Comparison of ENCODE assay signal across 9 mouse cellular contexts in genomic region chr5:140663621-140664180, GRCm38 (mm10). TPM values are rescaled to one million over a fixed set of nuclear protein-coding genes. Genes with fewer than 3 reads are reported as not detected.
A peak's percentile ranks its signal among the peaks of the same experiment; 100 is the strongest.
DNase-seq lines count a peak whose midpoint lies in the region; ATAC-seq and TF ChIP-seq lines count a peak whose summit lies in the region.
"Had no signal": no experiment of that assay in that cellular context is flagged by ENCODE, and none has a peak within 500 bp of the region (broad histone marks: within the 10 kb centered on the region; RNA-seq: fewer than 3 reads in every experiment).

No protein-coding gene starts in this region.

- no peaks in the 10 kb centered on the region for H3K9me3 ChIP-seq in MEL (replicated peaks; ENCODE audit: insufficient read depth, low read length)
- H3K9me3 ChIP-seq in liver, embryonic 13.5 days (replicated peaks), result 0 out of 2 replicates have a peak, but pooled peaks cover 2% of the 10 kb centered on the region
- H3K9me3 ChIP-seq: hindbrain, embryonic 15.5 days had no signal

- peak overlapping the region; percentile 43 for H3K9ac ChIP-seq in MEL (ENCODE audit: control insufficient read depth, low read depth, low read length, poor library complexity, severe bottlenecking)
- H3K9ac ChIP-seq in liver, embryonic 13.5 days, result no peak overlapping the region
- H3K9ac ChIP-seq: hindbrain, embryonic 15.5 days had no signal

- H3K79me2 ChIP-seq in MEL (ENCODE audit: control insufficient read depth, insufficient read depth, low read length, poor library complexity), result no peaks in the 10 kb centered on the region

- peaks cover 0 to 14% of the 10 kb centered on the region in 2 experiments; a peak in 2 of 4 replicates for H3K36me3 ChIP-seq in MEL (ENCODE audit: control insufficient read depth in 1 of 2, insufficient read depth in 2 of 2, low read length in 2 of 2)
- peaks cover 5% of the 10 kb centered on the region for H3K36me3 ChIP-seq in liver, embryonic 13.5 days

- H3K27ac ChIP-seq in MEL (ENCODE audit: control insufficient read depth, low read depth, low read length), result peak overlapping the region; percentile 27; the same call in 1 of the 2 replicates
- no peak overlapping the region for H3K27ac ChIP-seq in liver, embryonic 13.5 days
- H3K27ac ChIP-seq: hindbrain, embryonic 15.5 days had no signal

- no peak for TF ChIP-seq EP300 in MEL (IDR thresholded peaks at IDR 0.05; ENCODE audit: low read depth in 1 of 2, low read length in 2 of 2)

- H3K27me3 ChIP-seq in MEL (ENCODE audit: control insufficient read depth in 1 of 2, insufficient read depth in 2 of 2, low read length in 2 of 2), result no peaks in the 10 kb centered on the region
- peaks cover 5% of the 10 kb centered on the region; the same call in 1 of the 2 replicates for H3K27me3 ChIP-seq in liver, embryonic 13.5 days
- H3K27me3 ChIP-seq: hindbrain, embryonic 15.5 days had no signal

- peak; percentile 83 to 90 (median 86) for TF ChIP-seq CTCF in MEL (IDR thresholded peaks at IDR 0.05 in 2 of 3, conservative IDR thresholded peaks at IDR 0.05 in 1 of 3; ENCODE audit: control insufficient read depth in 1 of 3, insufficient read depth in 1 of 3, low read depth in 2 of 3, low read length in 3 of 3, poor library complexity in 1 of 3, severe bottlenecking in 1 of 3)

- peak; percentile 65 for TF ChIP-seq RAD21 in MEL (IDR thresholded peaks at IDR 0.05; ENCODE audit: low read depth, low read length)

- 44% methylated on average over 7 of the region's 7 CpGs for WGBS in liver, embryonic 13.5 days (ENCODE audit: insufficient replicate concordance)

- no peak overlapping the region for H3K4me3 ChIP-seq in MEL (ENCODE audit: control insufficient read depth in 1 of 2, insufficient read depth in 1 of 2, low read depth in 2 of 2, low read length in 2 of 2)
- no peak overlapping the region for H3K4me3 ChIP-seq in liver, embryonic 13.5 days (replicated peaks)
- H3K4me3 ChIP-seq: hindbrain, embryonic 15.5 days had no signal

- no peak for TF ChIP-seq POLR2A in MEL (IDR thresholded peaks at IDR 0.05; ENCODE audit: control insufficient read depth in 1 of 2, insufficient read depth in 1 of 2, low read depth in 1 of 2, low read length in 2 of 2, poor library complexity in 1 of 2)

- H3K4me2 ChIP-seq in liver, embryonic 13.5 days, result no peak overlapping the region
- H3K4me2 ChIP-seq: hindbrain, embryonic 15.5 days had no signal

- H3K4me1 ChIP-seq in MEL (ENCODE audit: control insufficient read depth in 1 of 2, insufficient read depth in 2 of 2, low read length in 2 of 2), result peaks cover 0 to 30% of the 10 kb centered on the region in 2 experiments; a peak in 3 of 4 replicates
- H3K4me1 ChIP-seq in liver, embryonic 13.5 days (replicated peaks), result peaks cover 29% of the 10 kb centered on the region

- ATAC-seq in liver, embryonic 13.5 days (ENCODE audit: low read depth), result peak; percentile 35; the same call in 1 of the 2 replicates

- DNase-seq in B cell, adult 2 months, result peak; percentile 85 to 88
- DNase-seq in MEL (ENCODE audit: low read depth, low spot score), result peak; percentile 88
- peak; percentile 62 to 77 for DNase-seq in cerebellum, postnatal 25 days
- peak; percentile 59 for DNase-seq in gastrocnemius, adult 18-20 months (ENCODE audit: low spot score)
- DNase-seq in kidney, adult 18-20 months, result peak; percentile 60
- DNase-seq in liver, embryonic 13.5 days, result no peak
- DNase-seq in retina, embryonic 14.5 days (ENCODE audit: low spot score), result peak; percentile 75
- DNase-seq in urinary bladder, postnatal 4 days (ENCODE audit: low spot score in 2 of 2), result peak; percentile 68 to 76

TF ChIP-seq in MEL, 35 proteins besides CTCF, POLR2A, EP300 and RAD21:
- TF ChIP-seq MAZ (IDR thresholded peaks at IDR 0.05; ENCODE audit: low read depth, low read length) (no peak), HCFC1 (IDR thresholded peaks at IDR 0.05; ENCODE audit: low read depth, low read length) (no peak), MXI1 (IDR thresholded peaks at IDR 0.05; ENCODE audit: low read depth, low read length) (no peak), NRF1 (IDR thresholded peaks at IDR 0.05; ENCODE audit: insufficient read depth, low read depth, low read length, poor library complexity, severe bottlenecking) (no peak), SMC3 (IDR thresholded peaks at IDR 0.05; ENCODE audit: low read depth, low read length) (peak; percentile 93), ZC3H11A (IDR thresholded peaks at IDR 0.05; ENCODE audit: low read depth, low read length) (peak; percentile 65), KAT2A (conservative IDR thresholded peaks at IDR 0.05; ENCODE audit: low read depth, low read length) (no peak), CHD1 (IDR thresholded peaks at IDR 0.05; ENCODE audit: low read depth, low read length) (no peak), UBTF (IDR thresholded peaks at IDR 0.05; ENCODE audit: borderline replicate concordance, insufficient read depth, low read depth, low read length) (no peak), SIN3A (IDR thresholded peaks at IDR 0.05; ENCODE audit: low read length) (peak; percentile 46; the same call in 1 of the 2 replicates), MAX (IDR thresholded peaks at IDR 0.05; ENCODE audit: low read length) (no peak; the same call in 1 of the 2 replicates), TBP (IDR thresholded peaks at IDR 0.05; ENCODE audit: low read depth, low read length) (no peak)
TF ChIP-seq in MEL: peak in this region for 3.

RNA-seq across cellular contexts. Expression of gene Ttyh3, which starts 14.9 kb away (rescaled TPM):
- 4.6 and 5.9 TPM in 2 replicates for total RNA-seq in MEL (2012; rRNA removed)
- 10 to 100 TPM in 1 of 2 experiments, not detected in 1; 35.7 TPM for polyA plus RNA-seq in MEL (2012; ENCODE audit: insufficient read depth in 1 of 2, insufficient read length in 2 of 2, low read depth in 1 of 2, low replicate concordance in 2 of 2, missing spikeins in 1 of 2)
- total RNA-seq in gastrocnemius, adult 18-20 months (2021), result 1 to 10 TPM; 4.1 to 5.4 TPM
- 4.8 and 4.9 TPM in 2 replicates for polyA plus RNA-seq in liver, embryonic 13.5 days (2015; fragmentation: Nextera tagmentation; extraction: Ambion mirVana)

RNA-seq across cellular contexts. Expression of gene Iqce, which starts 38.5 kb away (rescaled TPM):
- total RNA-seq in MEL (2012; rRNA removed), result 6.4 and 7.3 TPM in 2 replicates
- 10 to 100 TPM in 1 of 2 experiments, not detected in 1; 21.2 TPM for polyA plus RNA-seq in MEL (2012; ENCODE audit: insufficient read depth in 1 of 2, insufficient read length in 2 of 2, low read depth in 1 of 2, low replicate concordance in 2 of 2, missing spikeins in 1 of 2)
- total RNA-seq in gastrocnemius, adult 18-20 months (2021), result 1 to 10 TPM; 1.6 to 2.2 TPM
- 4.3 and 5.6 TPM in 2 replicates for polyA plus RNA-seq in liver, embryonic 13.5 days (2015; fragmentation: Nextera tagmentation; extraction: Ambion mirVana)

RNA-seq across cellular contexts. Expression of gene Brat1, which starts 41.1 kb away (rescaled TPM):
- total RNA-seq in MEL (2012; rRNA removed), result 11.6 and 13.7 TPM in 2 replicates
- polyA plus RNA-seq in MEL (2012; ENCODE audit: insufficient read depth in 1 of 2, insufficient read length in 2 of 2, low read depth in 1 of 2, low replicate concordance in 2 of 2, missing spikeins in 1 of 2), result 10 to 100 TPM in 1 of 2 experiments, not detected in 1; 14.2 TPM
- total RNA-seq in gastrocnemius, adult 18-20 months (2021), result 1 to 10 TPM; 4.5 to 5.3 TPM
- polyA plus RNA-seq in liver, embryonic 13.5 days (2015; fragmentation: Nextera tagmentation; extraction: Ambion mirVana), result 8.0 and 8.2 TPM in 2 replicates

RNA-seq across cellular contexts. Expression of gene Lfng, which starts 56.6 kb away (rescaled TPM):
- total RNA-seq in MEL (2012; rRNA removed), result 8.6 and 14.1 TPM in 2 replicates
- 10 to 100 TPM in 1 of 2 experiments, not detected in 1; 11.2 TPM for polyA plus RNA-seq in MEL (2012; ENCODE audit: insufficient read depth in 1 of 2, insufficient read length in 2 of 2, low read depth in 1 of 2, low replicate concordance in 2 of 2, missing spikeins in 1 of 2)
- 1 to 10 TPM; 3.3 to 3.5 TPM for total RNA-seq in gastrocnemius, adult 18-20 months (2021)
- 7.6 and 8.0 TPM in 2 replicates for polyA plus RNA-seq in liver, embryonic 13.5 days (2015; fragmentation: Nextera tagmentation; extraction: Ambion mirVana)
